Mouse (Mus musculus) liver, adult 2 months (tissue): ENCODE data around the gene Rpap3. TPM values are rescaled to one million over a fixed set of nuclear protein-coding genes. Genes with fewer than 3 reads are reported as not detected.

Experiments used
- DNase-seq: peaks from one replicate; pipeline ENCODE4 v3.0.0-alpha.2; 2011; ENCODE audit warnings: low read depth, low spot score; ENCODE audit errors: extremely low read depth
- H3K27ac ChIP-seq: fragments of 200-500 bp; replicated peaks from 2 replicates; pipeline ENCODE4 v1.5.1; 2012; ENCODE audit warnings: low read depth, mild to moderate bottlenecking, control low read depth, inconsistent platforms, low read length; ENCODE audit not compliant: insufficient read depth
- H3K27me3 ChIP-seq: fragments of 200-500 bp; 2 replicates; pipeline ENCODE4 v1.6.1; 2012; ENCODE audit warnings: mild to moderate bottlenecking, moderate library complexity, low read length, inconsistent platforms; ENCODE audit not compliant: control insufficient read depth, insufficient read depth
- H3K36me3 ChIP-seq: fragments of 200-500 bp; 2 replicates; pipeline ENCODE4 v1.6.1; 2012; ENCODE audit warnings: low read length, inconsistent platforms; ENCODE audit not compliant: control insufficient read depth, insufficient read depth
- H3K4me1 ChIP-seq: fragments of 200-500 bp; 2 replicates; pipeline ENCODE4 v1.6.1; 2011; ENCODE audit warnings: low read length; ENCODE audit not compliant: control insufficient read depth, insufficient read depth
- H3K4me3 ChIP-seq: fragments of 200-500 bp; 2 replicates; pipeline ENCODE4 v1.5.1; 2011; ENCODE audit warnings: low read depth, mild to moderate bottlenecking, control low read depth, low read length, moderate library complexity; ENCODE audit not compliant: insufficient read depth
- H3K79me2 ChIP-seq: fragments of 200-500 bp; 2 replicates; pipeline ENCODE4 v1.6.1; 2012; ENCODE audit warnings: inconsistent platforms, mild to moderate bottlenecking, low read length, moderate library complexity; ENCODE audit not compliant: control insufficient read depth, insufficient read depth
- H3K9ac ChIP-seq: fragments of 200-500 bp; 2 replicates; pipeline ENCODE4 v1.6.1; 2012; ENCODE audit warnings: low read depth, mild to moderate bottlenecking, control low read depth, inconsistent platforms, low read length
- CTCF ChIP-seq: fragments of 200-500 bp; IDR thresholded peaks from 2 replicates; pipeline ENCODE4 v1.5.1; 2011; ENCODE audit warnings: low read depth, low read length, control low read depth
- POLR2A ChIP-seq: fragments of 200-500 bp; IDR thresholded peaks from 2 replicates; pipeline ENCODE4 v1.6.1; 2011; ENCODE audit warnings: low read length, control low read depth; ENCODE audit not compliant: insufficient read depth; ENCODE audit errors: extremely low read depth
- WGBS: fragments of 180-500 bp; shearing (Covaris S2); methylation state at CpG from one replicate; pipeline ENCODE4 v1.1.7; 2018; 5-methylcytosine and 5-hydroxymethylcytosine counted together
- polyA plus RNA-seq: library from polyadenylated mRNA; depleted of rRNA; stranded (reverse); fragments of >200 nt; gene quantifications from 2 replicates; pipeline ENCODE4 v1.2.3, GENCODE M21; 2012
- total RNA-seq: library from RNA; depleted of rRNA; stranded (reverse); fragments of >200 nt; gene quantifications from 2 replicates; pipeline ENCODE4 v1.2.3, GENCODE M21; 2014

Gene Rpap3
- total and polyA plus RNA-seq, 2 experiments = 2.2 to 8.7 TPM

DNA sequence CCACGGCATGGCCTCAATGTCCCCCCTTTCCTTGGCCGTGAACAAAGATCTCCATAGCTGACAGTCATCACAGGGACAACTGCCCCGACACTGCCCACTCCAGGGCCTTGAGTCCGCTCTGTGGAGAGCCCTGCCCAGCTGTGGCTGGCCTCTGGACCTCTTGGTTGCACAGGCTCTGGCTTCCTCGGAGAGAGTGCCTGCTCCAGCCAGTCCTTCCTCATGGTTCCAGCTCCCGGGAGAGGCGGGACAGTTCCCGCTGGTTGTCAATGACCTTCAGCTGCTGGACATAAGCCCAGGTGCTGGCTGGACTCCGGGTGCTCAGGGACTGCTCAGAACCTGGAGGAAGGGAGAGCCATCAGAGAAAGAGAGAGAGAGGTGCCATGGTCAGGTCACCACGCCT lies 39.7 kb upstream of the Rpap3 start:
- TF ChIP-seq CTCF (no peak), POLR2A (no peak)
- H3K9ac ChIP-seq = no peak overlapping the region
- WGBS = 31% methylated on average over 10 of the region's 10 CpGs

DNA sequence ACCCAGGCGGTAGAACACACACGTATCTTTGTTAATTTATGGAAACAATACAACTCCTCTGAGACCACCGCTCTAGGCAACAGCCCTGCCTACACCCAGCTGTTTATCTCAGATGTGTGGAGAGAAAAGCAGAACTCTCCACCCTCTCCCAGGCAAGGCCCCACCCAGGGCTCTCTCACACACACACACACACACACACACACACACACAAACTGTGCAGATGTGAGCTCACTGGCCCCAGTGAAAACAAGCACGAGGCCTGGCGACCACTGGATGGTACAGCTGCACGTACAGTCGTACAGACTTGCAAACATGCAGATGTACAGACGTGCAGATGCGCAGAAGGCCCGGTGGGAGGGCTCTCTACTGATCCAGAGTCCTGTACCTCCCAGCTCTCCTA lies 39.3 kb upstream of the Rpap3 start:
- Histone ChIP-seq H3K4me3 (no peak overlapping the region), H3K9ac (no peak overlapping the region), H3K27ac (no peak overlapping the region), H3K79me2 (no peaks in the 10 kb centered on the region), H3K36me3 (no peaks in the 10 kb centered on the region), H3K27me3 (no peaks in the 10 kb centered on the region), H3K4me1 (no peaks in the 10 kb centered on the region)
- WGBS = 90% methylated on average over 10 of the region's 10 CpGs
- no peak for DNase-seq
- TF ChIP-seq CTCF = no peak

More for the DNA sequence above, 39.7 kb upstream of the Rpap3 start:
- H3K27ac ChIP-seq = no peak overlapping the region
- H3K4me3 ChIP-seq = no peak overlapping the region
- no peaks in the 10 kb centered on the region for H3K79me2 ChIP-seq
- H3K27me3 ChIP-seq = no peaks in the 10 kb centered on the region
- H3K4me1 ChIP-seq = no peaks in the 10 kb centered on the region
- DNase-seq = peak; percentile 72
- no peaks in the 10 kb centered on the region for H3K36me3 ChIP-seq

DNA sequence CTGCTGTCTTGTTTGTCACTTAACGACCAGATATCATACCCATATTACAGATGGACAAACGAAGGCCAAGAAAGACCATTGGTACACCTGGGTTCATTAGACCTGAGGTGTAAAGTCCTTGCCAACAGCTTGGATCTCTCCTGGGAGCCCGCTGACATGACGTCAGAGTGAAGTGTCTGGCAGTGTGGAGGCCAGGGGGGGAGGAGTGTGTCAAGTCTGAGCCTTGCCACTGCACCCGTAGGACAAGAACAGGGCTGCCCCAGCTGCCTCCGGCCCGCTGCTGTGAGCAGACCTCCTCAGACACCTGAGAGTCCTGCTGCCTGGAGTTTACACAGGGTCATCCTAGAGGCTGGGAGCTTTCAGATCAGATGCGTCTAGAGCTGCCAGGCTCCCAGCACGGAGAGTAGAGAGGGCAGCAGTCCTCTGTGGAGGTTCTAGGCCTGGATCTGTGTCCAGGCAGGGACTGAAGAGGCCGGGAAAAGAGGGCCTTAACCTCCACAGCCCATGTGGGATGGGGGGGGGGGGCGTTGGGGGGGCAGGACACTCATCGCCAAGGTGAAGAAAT lies 38.4 kb upstream of the Rpap3 start:
- H3K4me1 ChIP-seq = no peaks in the 10 kb centered on the region
- H3K79me2 ChIP-seq = no peaks in the 10 kb centered on the region
- TF ChIP-seq POLR2A (no peak), CTCF (no peak)
- no peak overlapping the region for H3K27ac ChIP-seq
- no peak for DNase-seq
- WGBS = 83% methylated on average over 12 of the region's 12 CpGs
- no peak overlapping the region for H3K4me3 ChIP-seq
- no peaks in the 10 kb centered on the region for H3K36me3 ChIP-seq
- H3K9ac ChIP-seq = no peak overlapping the region
- H3K27me3 ChIP-seq = no peaks in the 10 kb centered on the region

DNA sequence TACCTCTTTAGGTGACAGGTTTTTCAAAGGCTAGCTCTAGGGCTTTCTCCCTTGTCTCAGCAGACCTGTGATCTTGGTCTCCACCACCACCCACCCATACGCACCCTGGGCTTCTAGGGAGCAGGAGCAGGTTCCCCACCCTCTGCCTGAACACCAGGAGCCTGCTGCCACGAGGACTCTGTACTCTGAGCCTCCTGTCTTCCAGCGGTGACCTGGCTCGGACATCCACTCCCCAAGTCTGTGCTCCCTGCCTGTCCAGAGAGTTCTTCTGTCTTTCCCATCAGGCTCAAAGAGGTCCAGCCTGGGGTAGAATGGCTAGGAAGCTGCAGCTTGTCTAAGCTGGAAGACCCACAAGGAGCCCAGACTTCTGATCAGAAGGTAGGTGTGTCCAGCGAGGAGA lies 37.6 kb upstream of the Rpap3 start:
- 84% methylated on average over 5 of the region's 5 CpGs for WGBS
- no peak overlapping the region for H3K4me3 ChIP-seq
- DNase-seq = no peak
- no peak overlapping the region for H3K9ac ChIP-seq
- no peaks in the 10 kb centered on the region for H3K79me2 ChIP-seq
- H3K27me3 ChIP-seq = no peaks in the 10 kb centered on the region
- H3K27ac ChIP-seq = no peak overlapping the region
- H3K4me1 ChIP-seq = no peaks in the 10 kb centered on the region
- no peaks in the 10 kb centered on the region for H3K36me3 ChIP-seq
- TF ChIP-seq POLR2A (no peak), CTCF (no peak)

DNA sequence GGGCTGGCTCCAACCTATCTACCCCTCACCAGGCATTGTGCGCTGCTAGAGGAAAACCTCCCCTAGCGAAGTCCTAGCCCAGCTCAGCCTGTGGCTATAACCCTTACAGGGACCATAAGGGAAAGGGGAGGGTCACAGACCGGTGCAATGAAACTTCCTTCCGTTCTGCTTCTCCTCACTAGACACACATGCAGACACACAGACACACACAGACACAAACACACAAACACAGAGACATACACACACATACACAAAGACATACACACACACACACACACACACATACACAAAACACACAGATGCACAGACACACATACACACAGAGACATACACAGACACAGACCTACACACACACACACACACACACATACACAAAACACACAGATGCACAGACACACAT lies 37.0 kb upstream of the Rpap3 start:
- WGBS = 78% methylated on average over 4 of the region's 4 CpGs
- TF ChIP-seq CTCF = no peak
- TF ChIP-seq POLR2A = no peak

DNA sequence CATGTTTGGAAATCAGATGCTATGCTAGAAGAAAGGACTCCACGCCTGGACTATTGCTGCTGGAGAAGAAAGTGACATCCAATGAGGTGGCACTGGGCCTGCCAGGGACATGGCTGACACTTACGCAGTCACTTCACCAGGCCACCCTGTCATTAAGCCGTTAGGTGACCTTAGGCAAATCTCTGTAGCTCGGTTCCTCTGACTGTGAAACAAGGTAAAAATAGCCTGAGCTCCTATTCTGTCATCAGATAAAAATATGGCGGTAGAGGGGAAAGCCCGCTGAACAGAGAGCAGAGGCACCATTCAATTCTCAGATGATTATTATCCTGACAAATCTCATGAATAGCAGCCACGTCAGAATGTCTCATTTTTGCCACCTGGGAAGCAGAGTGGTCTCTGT lies 36.4 kb upstream of the Rpap3 start:
- WGBS = 73% methylated on average over 7 of the region's 7 CpGs
- H3K36me3 ChIP-seq = no peaks in the 10 kb centered on the region
- H3K79me2 ChIP-seq = no peaks in the 10 kb centered on the region
- H3K4me1 ChIP-seq = no peaks in the 10 kb centered on the region
- no peak for DNase-seq
- TF ChIP-seq POLR2A (no peak), CTCF (no peak)
- H3K4me3 ChIP-seq = no peak overlapping the region
- H3K27ac ChIP-seq = no peak overlapping the region
- no peaks in the 10 kb centered on the region for H3K27me3 ChIP-seq
- no peak overlapping the region for H3K9ac ChIP-seq

More for the DNA sequence above, 37.0 kb upstream of the Rpap3 start:
- no peak overlapping the region for H3K4me3 ChIP-seq
- no peak overlapping the region for H3K27ac ChIP-seq
- no peaks in the 10 kb centered on the region for H3K79me2 ChIP-seq
- no peak for DNase-seq
- no peaks in the 10 kb centered on the region for H3K36me3 ChIP-seq
- no peaks in the 10 kb centered on the region for H3K27me3 ChIP-seq
- H3K4me1 ChIP-seq = no peaks in the 10 kb centered on the region
- H3K9ac ChIP-seq = no peak overlapping the region
